Mouse (Mus musculus) hindbrain, embryonic 13.5 days (tissue): ENCODE results near the gene 2210016F16Rik. TPM values are rescaled to one million over a fixed set of nuclear protein-coding genes. Genes with fewer than 3 reads are reported as not detected.

Experiments
- microRNA counts: library from miRNA; unstranded; fragments of <30 nt; microRNA quantifications from one replicate; lab custom pipeline; 2016
- microRNA-seq: library from miRNA; unstranded; fragments of <30 nt; microRNA quantifications from one replicate; pipeline ENCODE4, GENCODE M21; 2016
- polyA plus RNA-seq: library from polyadenylated mRNA; unstranded; fragments of >200 nt; fragmentation: Nextera tagmentation; extraction: Ambion mirVana; gene quantifications from 2 replicates; pipeline ENCODE4 v1.2.1, GENCODE M21; 2015

2210016F16Rik gene
- polyA plus RNA-seq, 1 experiment from 2014 or later: 27.6 TPM

MicroRNAs encoded within 50 kb of the gene (microRNA counts, 519-probe panel; counts per million panel counts)
- 4,239 counts per million, percentile 69 among the panel's probes with 10 or more counts for microRNA mmu-miR-7a (lab: Ali Mortazavi, UCI)

Small RNA genes lying within 50 kb of the gene (microRNA-seq; reads per million reads assigned to microRNA genes)
- gene Mir7-1: 470 reads per million, percentile 69 among the genes with 10 or more reads in this experiment

Other genes starting within 250 kb of the 2210016F16Rik start
- 71.4 and 73.5 TPM in 2 replicates for gene Idnk, start 227.6 kb downstream of the 2210016F16Rik start, polyA plus RNA-seq
- gene Ubqln1, start 169.6 kb downstream of the 2210016F16Rik start, polyA plus RNA-seq: 125 and 126 TPM in 2 replicates
- gene Gkap1, start 109.5 kb downstream of the 2210016F16Rik start, polyA plus RNA-seq: 28.4 and 31.0 TPM in 2 replicates
- 1.4 and 2.5 TPM in 2 replicates for gene Kif27, start 26.1 kb downstream of the 2210016F16Rik start, polyA plus RNA-seq
- gene Rmi1, start 17.0 kb upstream of the 2210016F16Rik start, polyA plus RNA-seq: 24.4 and 24.7 TPM in 2 replicates
- gene Hnrnpk, start 18.1 kb upstream of the 2210016F16Rik start, polyA plus RNA-seq: 1,649 and 1,694 TPM in 2 replicates
- gene Slc28a3, start 225.7 kb upstream of the 2210016F16Rik start, polyA plus RNA-seq: 0.05 TPM in 1 of 2 replicates, not detected in the other